Mouse (Mus musculus): Measurements from ENCODE around the gene Celf2.

- TF ChIP-seq CTCF (IDR thresholded peaks at IDR 0.05; ENCODE audit: extremely low read depth, insufficient read depth, insufficient read length, insufficient replicate concordance), result no peak
- TF ChIP-seq POLR2A (IDR thresholded peaks at IDR 0.05; ENCODE audit: low read depth, low read length), result no peak
These were observed 470.4 kb downstream of the Celf2 start for GRCm38 (mm10) chr2:7038991-7039390.
